Mouse (Mus musculus): ENCODE measurements around the gene Mrpl33. TPM values are rescaled to one million over a fixed set of nuclear protein-coding genes. Genes with fewer than 3 reads are reported as not detected.

The Mrpl33 gene
- polyA plus RNA-seq, 1 experiment from 2014 or later = 256 TPM

- Histone ChIP-seq H3K27me3 (no peaks in the 10 kb centered on the region), H3K9ac (replicated peaks) (peak overlapping the region; percentile 79), H3K27ac (peak overlapping the region; percentile 87), H3K4me2 (peak overlapping the region; percentile 74), H3K36me3 (no peaks in the 10 kb centered on the region; the same call in 1 of the 2 replicates), H3K4me1 (replicated peaks) (no peaks in the 10 kb centered on the region; the same call in 1 of the 2 replicates), H3K9me3 (no peaks in the 10 kb centered on the region), H3K4me3 (replicated peaks) (peak overlapping the region; percentile 76)
- 6% methylated on average over 16 of the region's 16 CpGs for WGBS
- ATAC-seq (ENCODE audit: insufficient number of reproducible peaks, insufficient read depth, low FRiP score, low TSS enrichment, low read depth) = peak; percentile 52
Observed at GRCm38 (mm10) chr5:31698297-31698726, 101.6 kb downstream of the Mrpl33 start.

GRCm38 (mm10) chr5:31698931-31699330 lies 102.2 kb downstream of the Mrpl33 start:
- no peaks in the 10 kb centered on the region; the same call in 1 of the 2 replicates for H3K36me3 ChIP-seq
- H3K27ac ChIP-seq = no peak overlapping the region
- H3K9ac ChIP-seq (replicated peaks) = no peak overlapping the region
- H3K4me1 ChIP-seq (replicated peaks) = no peaks in the 10 kb centered on the region; the same call in 1 of the 2 replicates
- H3K4me2 ChIP-seq = no peak overlapping the region
- ATAC-seq (ENCODE audit: insufficient number of reproducible peaks, insufficient read depth, low FRiP score, low TSS enrichment, low read depth) = no peak
- no peaks in the 10 kb centered on the region for H3K27me3 ChIP-seq
- WGBS = 50% methylated on average over 4 of the region's 4 CpGs
- no peak overlapping the region for H3K4me3 ChIP-seq (replicated peaks)
- H3K9me3 ChIP-seq = no peaks in the 10 kb centered on the region

DNA sequence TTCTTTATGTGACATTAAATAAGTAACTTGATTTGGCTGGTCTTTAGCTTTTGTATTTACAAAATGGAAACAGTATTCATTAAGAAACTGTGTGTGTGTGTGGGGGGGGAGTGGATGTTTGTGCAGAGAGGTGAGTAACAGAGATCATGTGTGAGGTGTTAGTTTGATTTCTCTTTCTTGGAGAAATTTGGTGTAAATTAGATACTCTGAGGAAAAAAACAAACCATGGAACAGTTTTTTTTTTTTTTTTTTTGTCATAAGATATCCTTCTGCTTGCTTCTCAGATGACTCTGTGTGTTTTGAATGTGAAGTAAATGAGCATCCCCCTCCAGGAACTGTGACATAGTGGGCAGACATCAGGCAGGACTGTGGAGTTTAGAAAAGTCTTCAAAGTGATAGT lies 102.7 kb downstream of the Mrpl33 start:
- no peak overlapping the region for H3K27ac ChIP-seq
- ATAC-seq (ENCODE audit: insufficient number of reproducible peaks, insufficient read depth, low FRiP score, low TSS enrichment, low read depth) = no peak
- H3K4me1 ChIP-seq (replicated peaks) = no peaks in the 10 kb centered on the region; the same call in 1 of the 2 replicates
- H3K27me3 ChIP-seq = no peaks in the 10 kb centered on the region
- H3K9ac ChIP-seq (replicated peaks) = no peak overlapping the region
- H3K4me2 ChIP-seq = no peak overlapping the region
- no peaks in the 10 kb centered on the region for H3K9me3 ChIP-seq
- no peaks in the 10 kb centered on the region; the same call in 1 of the 2 replicates for H3K36me3 ChIP-seq
- no peak overlapping the region for H3K4me3 ChIP-seq (replicated peaks)

GRCm38 (mm10) chr5:31704971-31705370 lies 108.2 kb downstream of the Mrpl33 start:
- peaks cover 3% of the 10 kb centered on the region; the same call in 1 of the 2 replicates for H3K36me3 ChIP-seq
- no peak overlapping the region for H3K4me2 ChIP-seq
- WGBS = 86% methylated on average over 5 of the region's 5 CpGs
- H3K9ac ChIP-seq (replicated peaks) = no peak overlapping the region
- H3K27ac ChIP-seq = no peak overlapping the region
- H3K27me3 ChIP-seq = no peaks in the 10 kb centered on the region
- no peak overlapping the region for H3K4me3 ChIP-seq (replicated peaks)
- no peaks in the 10 kb centered on the region for H3K9me3 ChIP-seq
- ATAC-seq (ENCODE audit: insufficient number of reproducible peaks, insufficient read depth, low FRiP score, low TSS enrichment, low read depth) = no peak
- H3K4me1 ChIP-seq (replicated peaks) = no peaks in the 10 kb centered on the region

- no peak overlapping the region for H3K4me2 ChIP-seq
- 82% methylated on average over 4 of the region's 4 CpGs for WGBS
- H3K9me3 ChIP-seq = no peaks in the 10 kb centered on the region
- H3K4me3 ChIP-seq (replicated peaks) = no peak overlapping the region
- ATAC-seq (ENCODE audit: insufficient number of reproducible peaks, insufficient read depth, low FRiP score, low TSS enrichment, low read depth) = no peak
- no peaks in the 10 kb centered on the region for H3K27me3 ChIP-seq
- no peak overlapping the region for H3K27ac ChIP-seq
- H3K36me3 ChIP-seq = peaks cover 3% of the 10 kb centered on the region; the same call in 1 of the 2 replicates
- H3K4me1 ChIP-seq (replicated peaks) = no peaks in the 10 kb centered on the region
- H3K9ac ChIP-seq (replicated peaks) = no peak overlapping the region
Observed at GRCm38 (mm10) chr5:31706826-31707225, 110.1 kb downstream of the Mrpl33 start.

DNA sequence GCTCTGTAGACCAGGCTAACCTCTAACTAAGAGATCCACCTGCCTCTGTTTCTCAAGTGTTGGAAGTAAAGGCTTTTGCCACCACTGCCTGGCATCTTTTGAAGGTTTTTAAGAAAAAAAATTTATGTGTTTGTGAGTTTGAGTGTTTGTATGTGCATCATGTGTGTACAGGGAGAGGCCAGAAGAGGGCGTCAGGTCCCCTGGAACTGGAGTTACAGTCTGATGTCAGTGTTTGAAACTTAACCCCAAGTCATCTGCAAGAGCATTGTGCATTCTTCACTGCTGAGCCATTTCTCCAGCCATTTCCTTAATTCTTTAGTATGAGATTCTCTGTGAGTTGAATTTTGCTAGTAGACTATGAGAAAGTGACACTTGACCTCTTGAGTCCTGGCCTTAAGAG lies 112.7 kb downstream of the Mrpl33 start:
- WGBS = 73% methylated on average over 1 of the region's 1 CpGs
- ATAC-seq (ENCODE audit: insufficient number of reproducible peaks, insufficient read depth, low FRiP score, low TSS enrichment, low read depth) = no peak
- Histone ChIP-seq H3K9ac (replicated peaks) (no peak overlapping the region), H3K4me1 (replicated peaks) (no peaks in the 10 kb centered on the region), H3K27me3 (no peaks in the 10 kb centered on the region), H3K27ac (no peak overlapping the region), H3K9me3 (no peaks in the 10 kb centered on the region), H3K36me3 (0 out of 2 replicates have a peak, but pooled peaks cover 3% of the 10 kb centered on the region), H3K4me3 (replicated peaks) (no peak overlapping the region), H3K4me2 (no peak overlapping the region)

GRCm38 (mm10) chr5:31713280-31713711 lies 116.6 kb downstream of the Mrpl33 start:
- no peaks in the 10 kb centered on the region for H3K9me3 ChIP-seq
- H3K27ac ChIP-seq = no peak overlapping the region
- H3K27me3 ChIP-seq = no peaks in the 10 kb centered on the region
- ATAC-seq (ENCODE audit: insufficient number of reproducible peaks, insufficient read depth, low FRiP score, low TSS enrichment, low read depth) = no peak
- WGBS = 91% methylated on average over 2 of the region's 2 CpGs
- H3K4me3 ChIP-seq (replicated peaks) = no peak overlapping the region
- H3K4me2 ChIP-seq = no peak overlapping the region
- no peaks in the 10 kb centered on the region for H3K4me1 ChIP-seq (replicated peaks)
- H3K36me3 ChIP-seq = no peaks in the 10 kb centered on the region
- H3K9ac ChIP-seq (replicated peaks) = no peak overlapping the region

GRCm38 (mm10) chr5:31713841-31714264 lies 117.1 kb downstream of the Mrpl33 start:
- ATAC-seq (ENCODE audit: insufficient number of reproducible peaks, insufficient read depth, low FRiP score, low TSS enrichment, low read depth) = no peak
- Histone ChIP-seq H3K36me3 (no peaks in the 10 kb centered on the region), H3K27ac (no peak overlapping the region), H3K4me3 (replicated peaks) (no peak overlapping the region), H3K4me1 (replicated peaks) (no peaks in the 10 kb centered on the region), H3K9ac (replicated peaks) (no peak overlapping the region), H3K27me3 (no peaks in the 10 kb centered on the region), H3K4me2 (no peak overlapping the region), H3K9me3 (no peaks in the 10 kb centered on the region)
- 68% methylated on average over 5 of the region's 5 CpGs for WGBS

Small RNA genes within 50 kb of the gene (microRNA-seq; reads per million reads assigned to microRNA genes)
- not detected for gene Mir3473e

Other genes with a start within 250 kb of the Mrpl33 start
- gene Zfp512, start 144.5 kb upstream of the Mrpl33 start, polyA plus RNA-seq (2016; fragmentation: Nextera tagmentation; extraction: Ambion mirVana) = 73.0 and 74.4 TPM in 2 replicates
- gene 4930548H24Rik, start 111.2 kb upstream of the Mrpl33 start, polyA plus RNA-seq (2016; fragmentation: Nextera tagmentation; extraction: Ambion mirVana) = not detected in 2 replicates
- 81.5 and 81.7 TPM in 2 replicates for gene Gpn1, start 102.2 kb upstream of the Mrpl33 start, polyA plus RNA-seq (2016; fragmentation: Nextera tagmentation; extraction: Ambion mirVana)
- gene Slc4a1ap, start 69.9 kb upstream of the Mrpl33 start, polyA plus RNA-seq (2016; fragmentation: Nextera tagmentation; extraction: Ambion mirVana) = 41.3 and 42.4 TPM in 2 replicates
- 31.0 TPM in 2 replicates for gene Supt7l, start 69.1 kb upstream of the Mrpl33 start, polyA plus RNA-seq (2016; fragmentation: Nextera tagmentation; extraction: Ambion mirVana)
- 1.7 and 3.0 TPM in 2 replicates for gene Rbks, start 100.7 kb downstream of the Mrpl33 start, polyA plus RNA-seq (2016; fragmentation: Nextera tagmentation; extraction: Ambion mirVana)
- 35.4 and 37.6 TPM in 2 replicates for gene Babam2, start 100.7 kb downstream of the Mrpl33 start, polyA plus RNA-seq (2016; fragmentation: Nextera tagmentation; extraction: Ambion mirVana)

Data from limb, embryonic 12.5 days (tissue).